Mouse (Mus musculus) ES-E14 (cell line): ENCODE data around the gene Cep350. TPM values are rescaled to one million over a fixed set of nuclear protein-coding genes. Genes with fewer than 3 reads are reported as not detected.

ENCODE experiments used
- DNase-seq: peaks from one replicate; pipeline ENCODE4 v3.0.0-alpha.2; 2013; ENCODE audit warnings: low read depth, low spot score
- H3K27ac ChIP-seq: 2 replicates; pipeline ENCODE4 v1.5.1; 2012; ENCODE audit warnings: low read depth, mild to moderate bottlenecking, low read length, moderate library complexity, mixed read lengths; ENCODE audit not compliant: poor library complexity, insufficient read depth, severe bottlenecking
- H3K36me3 ChIP-seq: 2 replicates; pipeline ENCODE4 v1.6.1; 2012; ENCODE audit warnings: mild to moderate bottlenecking, low read length, moderate library complexity, mixed read lengths; ENCODE audit not compliant: control insufficient read depth, poor library complexity, insufficient read depth, severe bottlenecking
- H3K4me1 ChIP-seq, 2 experiments: fragments of 150-350 bp in 1 of 2; sonication (generic) in 1 of 2; 2 replicates each; pipeline ENCODE4 v1.6.1; 2012; ENCODE audit warnings: low read length in 2 of 2, mild to moderate bottlenecking in 1 of 2, mixed read lengths in 1 of 2; ENCODE audit not compliant: control insufficient read depth in 2 of 2, insufficient read depth in 2 of 2, poor library complexity in 1 of 2
- H3K4me3 ChIP-seq, 2 experiments: fragments of 150-350 bp in 1 of 2; sonication (generic) in 1 of 2; 2 replicates each; pipeline ENCODE4 v1.5.1; 2012; ENCODE audit warnings: low read length in 2 of 2, low read depth in 1 of 2, mild to moderate bottlenecking in 1 of 2, mixed read lengths in 1 of 2; ENCODE audit not compliant: insufficient read depth in 1 of 2, poor library complexity in 1 of 2, severe bottlenecking in 1 of 2
- H3K9ac ChIP-seq: 2 replicates; pipeline ENCODE4 v1.6.1; 2012; ENCODE audit warnings: low read depth, mild to moderate bottlenecking, low read length, mixed read lengths; ENCODE audit not compliant: poor library complexity, insufficient read depth, severe bottlenecking
- H3K9me3 ChIP-seq: fragments of 150-350 bp; sonication (generic); 2 replicates; pipeline ENCODE4 v1.6.1; 2012; ENCODE audit warnings: low read depth, mild to moderate bottlenecking, low read length; ENCODE audit not compliant: control insufficient read depth, insufficient read depth
- CHD2 ChIP-seq: IDR thresholded peaks from 2 replicates; pipeline ENCODE4 v1.6.1; 2014; ENCODE audit warnings: mild to moderate bottlenecking, low read depth, low read length, inconsistent platforms
- HCFC1 ChIP-seq: IDR thresholded peaks from 2 replicates; pipeline ENCODE4 v1.6.1; 2012; ENCODE audit warnings: low read length, inconsistent platforms, borderline replicate concordance; ENCODE audit not compliant: insufficient read depth
- MAFK ChIP-seq: IDR thresholded peaks from 2 replicates; pipeline ENCODE4 v1.6.1; 2014; ENCODE audit warnings: mild to moderate bottlenecking, low read depth, low read length, inconsistent platforms; ENCODE audit not compliant: insufficient read depth
- ZC3H11A ChIP-seq: IDR thresholded peaks from 2 replicates; pipeline ENCODE4 v1.6.1; 2012; ENCODE audit warnings: low read depth, mild to moderate bottlenecking, inconsistent platforms, low read length, borderline replicate concordance
- ZNF384 ChIP-seq: IDR thresholded peaks from 2 replicates; pipeline ENCODE4 v1.6.1; 2012; ENCODE audit warnings: low read depth, low read length, inconsistent platforms
- in situ Hi-C, 2 experiments: fragments of 600-800 bp; cut with MboI; formaldehyde crosslinking; loops; one replicate each; pipeline ENCODE4 v1.15.1; 2025; ENCODE audit warnings: low sequenced_read_pairs in 2 of 2, inconsistent platforms in 1 of 2; ENCODE audit not compliant: unreplicated experiment in 2 of 2
- total RNA-seq: library from RNA; depleted of rRNA; stranded (reverse); fragments of 300-350 nt; gene quantifications from 2 replicates; pipeline ENCODE4 v1.2.3, GENCODE M21; 2012

Cep350 gene
- total RNA-seq, 1 experiment = 11.8 TPM

- H3K9me3 ChIP-seq = no peaks in the 10 kb centered on the region
- H3K36me3 ChIP-seq = no peaks in the 10 kb centered on the region
- no peak for TF ChIP-seq ZC3H11A
- TF ChIP-seq HCFC1 = no peak
- TF ChIP-seq CHD2 = no peak
- no peak for TF ChIP-seq MAFK
- TF ChIP-seq ZNF384 = no peak
- H3K9ac ChIP-seq = no peak overlapping the region
- H3K4me1 ChIP-seq = no peaks in the 10 kb centered on the region
- H3K4me3 ChIP-seq = no peak overlapping the region
- no peak for DNase-seq
- in situ Hi-C loops = no loop called here
- H3K27ac ChIP-seq = no peak overlapping the region
Observed at GRCm38 (mm10) chr1:155990391-155990790, 17.3 kb upstream of the Cep350 start.

- DNase-seq = no peak
- in situ Hi-C loops = no loop called here
Observed at GRCm38 (mm10) chr1:155989387-155989786, 16.3 kb upstream of the Cep350 start.

GRCm38 (mm10) chr1:155987625-155988024, 14.6 kb upstream of the Cep350 start:
- H3K9me3 ChIP-seq = no peaks in the 10 kb centered on the region
- no peak overlapping the region for H3K27ac ChIP-seq
- no peak for TF ChIP-seq ZC3H11A
- TF ChIP-seq MAFK = no peak
- no peak for TF ChIP-seq CHD2
- no peak for TF ChIP-seq ZNF384
- TF ChIP-seq HCFC1 = no peak
- DNase-seq = no peak
- no peaks in the 10 kb centered on the region for H3K36me3 ChIP-seq
- in situ Hi-C loops = no loop called here
- H3K4me3 ChIP-seq = no peak overlapping the region
- no peak overlapping the region for H3K9ac ChIP-seq
- peaks cover 0 to 2% of the 10 kb centered on the region in 2 experiments; a peak in 1 of 4 replicates for H3K4me1 ChIP-seq

More at GRCm38 (mm10) chr1:155989387-155989786, 16.3 kb upstream of the Cep350 start:
- no peaks in the 10 kb centered on the region for H3K4me1 ChIP-seq
- H3K4me3 ChIP-seq = no peak overlapping the region
- H3K9ac ChIP-seq = no peak overlapping the region
- no peaks in the 10 kb centered on the region for H3K9me3 ChIP-seq
- no peak for TF ChIP-seq HCFC1
- H3K27ac ChIP-seq = no peak overlapping the region
- H3K36me3 ChIP-seq = no peaks in the 10 kb centered on the region

- Histone ChIP-seq H3K4me3 (no peak overlapping the region), H3K4me1 (peaks cover 0 to 2% of the 10 kb centered on the region in 2 experiments; a peak in 1 of 4 replicates), H3K27ac (no peak overlapping the region), H3K9me3 (no peaks in the 10 kb centered on the region), H3K36me3 (no peaks in the 10 kb centered on the region), H3K9ac (no peak overlapping the region)
- no peak for DNase-seq
- TF ChIP-seq ZC3H11A = no peak
- no peak for TF ChIP-seq MAFK
- no peak for TF ChIP-seq HCFC1
- no peak for TF ChIP-seq CHD2
- no peak for TF ChIP-seq ZNF384
- in situ Hi-C loops = no loop called here
Observed at GRCm38 (mm10) chr1:155974931-155975330, 1.9 kb upstream of the Cep350 start.

GRCm38 (mm10) chr1:155973719-155974379, 794 bp upstream of the Cep350 start:
- in situ Hi-C loops = no loop called here
- TF ChIP-seq ZNF384 (no peak), MAFK (no peak), CHD2 (no peak), HCFC1 (no peak), ZC3H11A (no peak)

More at GRCm38 (mm10) chr1:155973719-155974379, 794 bp upstream of the Cep350 start:
- H3K9me3 ChIP-seq = no peaks in the 10 kb centered on the region
- H3K27ac ChIP-seq = no peak overlapping the region
- peak; percentile 7 for DNase-seq
- H3K9ac ChIP-seq = peak overlapping the region; percentile 87
- H3K36me3 ChIP-seq = no peaks in the 10 kb centered on the region
- peak overlapping the region; percentile 93 to 98 for H3K4me3 ChIP-seq
- H3K4me1 ChIP-seq = peaks cover 0 to 2% of the 10 kb centered on the region in 2 experiments; a peak in 1 of 4 replicates
